Mouse (Mus musculus) midbrain, postnatal 0 days (tissue): ENCODE results near the gene Pnmt. TPM values are rescaled to one million over a fixed set of nuclear protein-coding genes. Genes with fewer than 3 reads are reported as not detected.

Source experiments
- ATAC-seq: fragments of 200-750 bp; cut with Nextera tagmentation; 2 replicates; pipeline ENCODE4 v1.8.0; 2017; ENCODE audit warnings: moderate number of reproducible peaks, mild to moderate bottlenecking, moderate TSS enrichment, moderate library complexity; ENCODE audit not compliant: low FRiP score
- DNase-seq: peaks from one replicate; pipeline ENCODE4 v3.0.0-alpha.2; 2015; ENCODE audit warnings: low spot score
- H3K27ac ChIP-seq: fragments of 300-500 bp; sonication (generic); 2 replicates; pipeline ENCODE4 v1.5.1; 2014; ENCODE audit warnings: low read depth, mild to moderate bottlenecking, low read length, mixed read lengths
- H3K27me3 ChIP-seq: fragments of 300-500 bp; sonication (generic); 2 replicates; pipeline ENCODE4 v1.6.1; 2014; ENCODE audit warnings: low read length, control low read depth, mixed read lengths; ENCODE audit not compliant: insufficient read depth
- H3K36me3 ChIP-seq: fragments of 300-500 bp; sonication (generic); 2 replicates; pipeline ENCODE4 v1.6.1; 2014; ENCODE audit warnings: low read length, control low read depth, mixed read lengths; ENCODE audit not compliant: insufficient read depth
- H3K4me1 ChIP-seq: fragments of 300-500 bp; sonication (generic); 2 replicates; pipeline ENCODE4 v1.6.1; 2014; ENCODE audit warnings: mild to moderate bottlenecking, control low read depth, antibody characterized with exemption, low read length, mixed read lengths; ENCODE audit not compliant: insufficient read depth
- H3K4me2 ChIP-seq: fragments of 300-500 bp; sonication (generic); 2 replicates; pipeline ENCODE4 v1.6.1; 2014; ENCODE audit warnings: low read depth, mild to moderate bottlenecking, low read length, mixed read lengths; ENCODE audit not compliant: poor library complexity, severe bottlenecking
- H3K4me3 ChIP-seq: fragments of 300-500 bp; sonication (generic); 2 replicates; pipeline ENCODE4 v1.5.1; 2014; ENCODE audit warnings: low read depth, mild to moderate bottlenecking, low read length, moderate library complexity
- H3K9ac ChIP-seq: fragments of 300-500 bp; sonication (generic); replicated peaks from 2 replicates; pipeline ENCODE4 v1.6.1; 2014; ENCODE audit warnings: mild to moderate bottlenecking, low read length, moderate library complexity, mixed read lengths; ENCODE audit not compliant: poor library complexity, severe bottlenecking
- H3K9me3 ChIP-seq: fragments of 300-500 bp; sonication (generic); 2 replicates; pipeline ENCODE4 v1.6.1; 2016; ENCODE audit warnings: low read length, control low read depth
- CTCF ChIP-seq: IDR thresholded peaks from 2 replicates; pipeline ENCODE4 v1.5.1; 2016; ENCODE audit warnings: antibody characterized with exemption, mild to moderate bottlenecking
- WGBS: fragments of 180-500 bp; shearing (Covaris S2); extraction: QIAGEN DNeasy Blood & Tissue Kit; methylation state at CpG from one replicate; pipeline ENCODE4 v1.1.7; 2014; 5-methylcytosine and 5-hydroxymethylcytosine counted together
- polyA plus RNA-seq: library from polyadenylated mRNA; unstranded; fragments of >200 nt; fragmentation: Nextera tagmentation; extraction: Ambion mirVana; gene quantifications from 2 replicates; pipeline ENCODE4 v1.2.1, GENCODE M21; 2015
- total RNA-seq: library from RNA; depleted of rRNA; stranded (reverse); fragments of >200 nt; gene quantifications from 2 replicates; pipeline ENCODE4 v1.2.3, GENCODE M21; 2014; rRNA removed

Gene Pnmt
- total and polyA plus RNA-seq, 2 experiments from 2014 or later: 3.4 to 4.3 TPM

DNA sequence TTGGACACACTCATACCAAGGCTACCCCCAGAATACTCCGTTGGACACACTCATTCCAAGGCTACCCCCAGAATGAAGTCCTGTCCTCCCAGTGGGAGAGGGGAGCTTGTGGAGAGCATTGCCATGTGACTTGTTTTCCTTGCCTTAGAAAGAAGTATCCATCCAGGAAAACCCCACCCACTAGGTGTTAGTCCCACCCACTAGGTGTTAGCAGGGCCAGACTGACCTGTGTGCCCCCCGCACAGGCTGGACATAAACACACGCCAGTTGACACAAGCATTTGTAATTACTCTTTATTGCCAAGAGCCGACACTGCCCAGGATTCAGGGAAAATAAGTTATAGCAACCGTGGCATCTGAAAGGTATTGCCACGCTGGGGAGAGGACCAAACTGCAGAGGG lies 51.2 kb downstream of the Pnmt start:
- no peak for ATAC-seq
- TF ChIP-seq CTCF: no peak
- Histone ChIP-seq H3K36me3 (peaks cover 8% of the 10 kb centered on the region), H3K4me2 (no peak overlapping the region), H3K9me3 (no peaks in the 10 kb centered on the region), H3K4me3 (no peak overlapping the region), H3K27ac (no peak overlapping the region), H3K9ac (no peak overlapping the region), H3K27me3 (no peaks in the 10 kb centered on the region), H3K4me1 (0 out of 2 replicates have a peak, but pooled peaks cover 4% of the 10 kb centered on the region)
- 85% methylated on average over 6 of the region's 6 CpGs for WGBS
- DNase-seq: no peak

Other genes with a start within 250 kb of the Pnmt start
- gene Fbxl20, start 236.0 kb upstream of the Pnmt start, total RNA-seq: 24.0 and 25.7 TPM in 2 replicates
- gene Fbxl20, start 236.0 kb upstream of the Pnmt start, polyA plus RNA-seq: 12.4 and 16.3 TPM in 2 replicates
- gene Med1, start 193.2 kb upstream of the Pnmt start, total RNA-seq: 36.2 and 40.6 TPM in 2 replicates
- gene Med1, start 193.2 kb upstream of the Pnmt start, polyA plus RNA-seq: 46.0 and 49.9 TPM in 2 replicates
- 25.8 and 35.2 TPM in 2 replicates for gene Cdk12, start 183.4 kb upstream of the Pnmt start, total RNA-seq
- 3.7 and 5.7 TPM in 2 replicates for gene Cdk12, start 183.4 kb upstream of the Pnmt start, polyA plus RNA-seq
- gene Neurod2, start 56.8 kb upstream of the Pnmt start, total RNA-seq: 11.6 and 24.4 TPM in 2 replicates
- 2.1 and 3.3 TPM in 2 replicates for gene Neurod2, start 56.8 kb upstream of the Pnmt start, polyA plus RNA-seq
- gene Ppp1r1b, start 38.0 kb upstream of the Pnmt start, total RNA-seq: 1.8 and 5.0 TPM in 2 replicates
- 4.2 and 5.3 TPM in 2 replicates for gene Ppp1r1b, start 38.0 kb upstream of the Pnmt start, polyA plus RNA-seq
- 31.2 and 56.1 TPM in 2 replicates for gene Stard3, start 28.1 kb upstream of the Pnmt start, total RNA-seq
- 23.8 and 28.2 TPM in 2 replicates for gene Stard3, start 28.1 kb upstream of the Pnmt start, polyA plus RNA-seq
- gene Tcap, start 2.6 kb upstream of the Pnmt start, total RNA-seq: not detected in 2 replicates
- not detected in 2 replicates for gene Tcap, start 2.6 kb upstream of the Pnmt start, polyA plus RNA-seq
- 10.1 and 10.9 TPM in 2 replicates for gene Pgap3, start 14.0 kb downstream of the Pnmt start, total RNA-seq
- gene Pgap3, start 14.0 kb downstream of the Pnmt start, polyA plus RNA-seq: 7.0 and 7.7 TPM in 2 replicates
- 8.1 and 9.4 TPM in 2 replicates for gene Erbb2, start 26.0 kb downstream of the Pnmt start, total RNA-seq
- 3.9 and 4.5 TPM in 2 replicates for gene Erbb2, start 26.0 kb downstream of the Pnmt start, polyA plus RNA-seq
- 68.3 and 79.2 TPM in 2 replicates for gene Mien1, start 52.5 kb downstream of the Pnmt start, total RNA-seq
- gene Mien1, start 52.5 kb downstream of the Pnmt start, polyA plus RNA-seq: 243 and 246 TPM in 2 replicates
- 0.71 and 0.82 TPM in 2 replicates for gene Grb7, start 59.9 kb downstream of the Pnmt start, total RNA-seq
- gene Grb7, start 59.9 kb downstream of the Pnmt start, polyA plus RNA-seq: 1.00 and 1.3 TPM in 2 replicates
- 0.05 TPM in 1 of 2 replicates, not detected in the other for gene Ikzf3, start 159.6 kb downstream of the Pnmt start, total RNA-seq
- gene Ikzf3, start 159.6 kb downstream of the Pnmt start, polyA plus RNA-seq: 0.16 TPM in 1 of 2 replicates, not detected in the other
- gene Zpbp2, start 164.6 kb downstream of the Pnmt start, total RNA-seq: 0.24 TPM in 1 of 2 replicates, not detected in the other
- gene Zpbp2, start 164.6 kb downstream of the Pnmt start, polyA plus RNA-seq: 0.36 and 0.39 TPM in 2 replicates
- 104 and 115 TPM in 2 replicates for gene Ormdl3, start 200.9 kb downstream of the Pnmt start, total RNA-seq
- gene Ormdl3, start 200.9 kb downstream of the Pnmt start, polyA plus RNA-seq: 108 and 111 TPM in 2 replicates
- gene Lrrc3c, start 211.8 kb downstream of the Pnmt start, total RNA-seq: not detected in 2 replicates
- not detected in 2 replicates for gene Lrrc3c, start 211.8 kb downstream of the Pnmt start, polyA plus RNA-seq
- not detected in 2 replicates for gene Gm12355, start 239.2 kb downstream of the Pnmt start, total RNA-seq
- 0.28 and 0.44 TPM in 2 replicates for gene Gm12355, start 239.2 kb downstream of the Pnmt start, polyA plus RNA-seq
- not detected in 2 replicates for gene Gsdma3, start 239.9 kb downstream of the Pnmt start, total RNA-seq
- not detected in 2 replicates for gene Gsdma3, start 239.9 kb downstream of the Pnmt start, polyA plus RNA-seq